In genomic region chr9:44510872-44511601, GRCm38 (mm10) we compare ENCODE assay signal across 10 mouse cellular contexts. TPM values are rescaled to one million over a fixed set of nuclear protein-coding genes. Genes with fewer than 3 reads are reported as not detected.
A peak's percentile ranks its signal among the peaks of the same experiment; 100 is the strongest.
DNase-seq lines count a peak whose midpoint lies in the region; ATAC-seq lines count a peak whose summit lies in the region.
"Had no signal": no experiment of that assay in that cellular context is flagged by ENCODE, and none has a peak within 500 bp of the region (broad histone marks: within the 10 kb centered on the region; RNA-seq: fewer than 3 reads in every experiment).

No protein-coding gene starts in this region.

- H3K4me2 ChIP-seq in heart, embryonic 16.5 days (ENCODE audit: low read depth, low read length), result peak overlapping the region; percentile 75
- H3K4me2 ChIP-seq in liver, embryonic 15.5 days, result no peak overlapping the region

- peaks cover 42% of the 10 kb centered on the region for H3K4me1 ChIP-seq in heart, embryonic 16.5 days (ENCODE audit: control insufficient read depth, insufficient read depth, low read length)
- peaks cover 59% of the 10 kb centered on the region for H3K4me1 ChIP-seq in liver, embryonic 15.5 days (replicated peaks)

- peak; percentile 45 for ATAC-seq in CD4-positive, CD25-positive, alpha-beta regulatory T cell, adult 4 months
- ATAC-seq in heart, embryonic 16.5 days (replicated peaks; ENCODE audit: extremely low read depth, insufficient read depth, low FRiP score), result peak; percentile 56
- no peak for ATAC-seq in liver, embryonic 15.5 days (ENCODE audit: insufficient read depth)

- 58% methylated on average over 5 of the region's 5 CpGs for WGBS in heart, embryonic 16.5 days
- WGBS in liver, embryonic 15.5 days (ENCODE audit: insufficient replicate concordance), result 61% methylated on average over 5 of the region's 5 CpGs

- peaks cover 13% of the 10 kb centered on the region for H3K36me3 ChIP-seq in heart, embryonic 16.5 days (ENCODE audit: control insufficient read depth, insufficient read depth)
- 0 out of 2 replicates have a peak, but pooled peaks cover 7% of the 10 kb centered on the region for H3K36me3 ChIP-seq in liver, embryonic 15.5 days (replicated peaks)

- H3K4me3 ChIP-seq in heart, embryonic 16.5 days (ENCODE audit: low read length), result no peak overlapping the region
- H3K4me3 ChIP-seq in liver, embryonic 15.5 days (replicated peaks), result no peak overlapping the region

- peak; percentile 45 for DNase-seq in layer of hippocampus, adult 11-12 months (ENCODE audit: low spot score)
- no peak for DNase-seq in layer of hippocampus, postnatal 25 days (ENCODE audit: extremely low spot score in 1 of 2, low spot score in 1 of 2)
- DNase-seq in cerebellum, adult 9-10 months, result peak; percentile 77
- peak; percentile 53 to 56 for DNase-seq in thymus, postnatal 10 days (ENCODE audit: low spot score in 2 of 2)
- DNase-seq in left cerebral cortex, adult 8-10 months (ENCODE audit: low spot score in 2 of 2), result no peak

- H3K9me3 ChIP-seq in heart, embryonic 16.5 days (replicated peaks; ENCODE audit: control insufficient read depth, low read length), result no peaks in the 10 kb centered on the region
- H3K9me3 ChIP-seq in liver, embryonic 15.5 days (replicated peaks), result no peaks in the 10 kb centered on the region

- no peaks in the 10 kb centered on the region for H3K27me3 ChIP-seq in heart, embryonic 16.5 days (ENCODE audit: control insufficient read depth, insufficient read depth, low read length)
- no peaks in the 10 kb centered on the region; the same call in 1 of the 2 replicates for H3K27me3 ChIP-seq in liver, embryonic 15.5 days

- H3K27ac ChIP-seq in heart, embryonic 16.5 days (ENCODE audit: low read length), result peak overlapping the region; percentile 87
- H3K27ac ChIP-seq in liver, embryonic 15.5 days (replicated peaks), result 0 out of 2 replicates have a peak overlapping the region, but pooled peaks have one; percentile 33

- peak overlapping the region; percentile 46 for H3K9ac ChIP-seq in heart, embryonic 16.5 days (ENCODE audit: low read length)
- H3K9ac ChIP-seq in liver, embryonic 15.5 days, result no peak overlapping the region

RNA-seq across cellular contexts. Expression of gene Bcl9l, which starts 28.4 kb away (rescaled TPM):
- total RNA-seq in layer of hippocampus, postnatal 25 days (2021), result 10 to 100 TPM; 59.2 to 78.1 TPM
- polyA plus RNA-seq in CD4-positive, CD25-positive, alpha-beta regulatory T cell, adult 4 months (2017; shearing (Covaris generic)), result 10 to 100 TPM; 13.3 to 17.6 TPM
- 11.1 and 11.3 TPM in 2 replicates for polyA plus RNA-seq in heart, embryonic 16.5 days (2015; fragmentation: Nextera tagmentation; extraction: Ambion mirVana)
- polyA plus RNA-seq in liver, embryonic 15.5 days (2015; fragmentation: Nextera tagmentation; extraction: Ambion mirVana), result 1.9 and 2.3 TPM in 2 replicates
- 10 to 100 TPM; 60.4 to 67.8 (median 61.9) TPM for total RNA-seq in left cerebral cortex, adult 8-10 months (2022)

RNA-seq across cellular contexts. Expression of gene Cxcr5, which starts 50.6 kb away (rescaled TPM):
- not detected for total RNA-seq in layer of hippocampus, postnatal 25 days (2021)
- 100 to 1,000 TPM in 1 of 2 experiments, 10 to 100 TPM in 1; 93.9 to 121 TPM for polyA plus RNA-seq in CD4-positive, CD25-positive, alpha-beta regulatory T cell, adult 4 months (2017; shearing (Covaris generic))
- polyA plus RNA-seq in heart, embryonic 16.5 days (2015; fragmentation: Nextera tagmentation; extraction: Ambion mirVana), result 0.17 and 0.35 TPM in 2 replicates
- polyA plus RNA-seq in liver, embryonic 15.5 days (2015; fragmentation: Nextera tagmentation; extraction: Ambion mirVana), result 0.13 TPM in 1 of 2 replicates, not detected in the other
- total RNA-seq in left cerebral cortex, adult 8-10 months (2022), result not detected
- total RNA-seq: gastrocnemius, adult 8-10 months had no signal
- polyA plus RNA-seq: neural tube, embryonic 11.5 days had no signal

RNA-seq across cellular contexts. Expression of gene Upk2, which starts 56.3 kb away (rescaled TPM):
- total RNA-seq in layer of hippocampus, postnatal 25 days (2021), result not detected
- not detected for polyA plus RNA-seq in CD4-positive, CD25-positive, alpha-beta regulatory T cell, adult 4 months (2017; shearing (Covaris generic))
- 0.50 TPM in 1 of 2 replicates, not detected in the other for polyA plus RNA-seq in heart, embryonic 16.5 days (2015; fragmentation: Nextera tagmentation; extraction: Ambion mirVana)
- not detected in 2 replicates for polyA plus RNA-seq in liver, embryonic 15.5 days (2015; fragmentation: Nextera tagmentation; extraction: Ambion mirVana)
- total RNA-seq in left cerebral cortex, adult 8-10 months (2022), result not detected

Comparison
In these comparisons a context has a peak if more than half of its experiments do, and no peak if none do; other contexts are left out.
1. DNase-seq: peak in layer of hippocampus, adult 11-12 months (single experiment), cerebellum, adult 9-10 months (single experiment) and thymus, postnatal 10 days (2 of 2); none in layer of hippocampus, postnatal 25 days (0 of 2) and left cerebral cortex, adult 8-10 months (0 of 2).
2. RNA of gene Cxcr5, which starts 50.6 kb away (polyA plus RNA-seq): 93.9 to 121 TPM in CD4-positive, CD25-positive, alpha-beta regulatory T cell, adult 4 months; 0.17 to 0.35 TPM in heart, embryonic 16.5 days and 0.13 TPM in liver, embryonic 15.5 days; every median in the first group is over 10 times any median in the second.